Mouse (Mus musculus) MN1 (cell line): ENCODE data around the gene Tbx1.
A peak's percentile ranks its signal among the peaks of the same experiment; 100 is the strongest.

ENCODE experiments used
- DNase-seq: peaks from one replicate; pipeline ENCODE4 v3.0.0-alpha.2; 2016; ENCODE audit warnings: low spot score

Gene Tbx1

GRCm38 (mm10) chr16:18622916-18623750 lies 32.7 kb upstream of the Tbx1 start:
- no peak for DNase-seq

GRCm38 (mm10) chr16:18622019-18622418 lies 31.5 kb upstream of the Tbx1 start, which contains the start of gene Gp1bb:
Gene Gp1bb, minus strand, starts transcription at chr16:18622403.
- DNase-seq = no peak

- no peak for DNase-seq
These were observed 31.0 kb upstream of the Tbx1 start for GRCm38 (mm10) chr16:18621362-18622001.

- DNase-seq = no peak
These were observed 30.3 kb upstream of the Tbx1 start for GRCm38 (mm10) chr16:18620601-18621361.

- no peak for DNase-seq
These were observed 29.7 kb upstream of the Tbx1 start for GRCm38 (mm10) chr16:18620201-18620600.

GRCm38 (mm10) chr16:18619110-18619509 lies 28.6 kb upstream of the Tbx1 start:
- no peak for DNase-seq

- DNase-seq = no peak
These were observed 27.8 kb upstream of the Tbx1 start for GRCm38 (mm10) chr16:18618297-18618696.

- DNase-seq = peak; percentile 85
These were observed 27.0 kb upstream of the Tbx1 start for GRCm38 (mm10) chr16:18617370-18618065.

- no peak for DNase-seq
These were observed 22.8 kb upstream of the Tbx1 start for GRCm38 (mm10) chr16:18613301-18613700.

GRCm38 (mm10) chr16:18611752-18612151 lies 21.3 kb upstream of the Tbx1 start:
- no peak for DNase-seq

- no peak for DNase-seq
These were observed 18.6 kb upstream of the Tbx1 start for GRCm38 (mm10) chr16:18609099-18609498.

GRCm38 (mm10) chr16:18608226-18608625 lies 17.8 kb upstream of the Tbx1 start:
- DNase-seq = no peak

GRCm38 (mm10) chr16:18605705-18606104 lies 15.2 kb upstream of the Tbx1 start:
- DNase-seq = no peak

- peak; percentile 69 for DNase-seq
These were observed 13.8 kb upstream of the Tbx1 start for GRCm38 (mm10) chr16:18604267-18604701.

- DNase-seq = peak; percentile 31
These were observed 11.0 kb upstream of the Tbx1 start for GRCm38 (mm10) chr16:18601447-18601846.

- DNase-seq = no peak
These were observed 7.5 kb upstream of the Tbx1 start for GRCm38 (mm10) chr16:18598006-18598405.

GRCm38 (mm10) chr16:18596255-18596654 lies 5.8 kb upstream of the Tbx1 start:
- no peak for DNase-seq

- no peak for DNase-seq
These were observed 3.5 kb upstream of the Tbx1 start for GRCm38 (mm10) chr16:18593930-18594329.

GRCm38 (mm10) chr16:18591047-18592018 lies 862 bp upstream of the Tbx1 start:
- peak; percentile 40 for DNase-seq

GRCm38 (mm10) chr16:18589080-18589621 lies 1.3 kb downstream of the Tbx1 start:
- no peak for DNase-seq

GRCm38 (mm10) chr16:18588738-18589055 lies 1.8 kb downstream of the Tbx1 start:
- peak; percentile 67 for DNase-seq
